Mouse (Mus musculus) limb, embryonic 11.5 days (tissue): ENCODE measurements around the gene Rgs6. TPM values are rescaled to one million over a fixed set of nuclear protein-coding genes. Genes with fewer than 3 reads are reported as not detected.

ENCODE experiments used
- ATAC-seq: fragments of 200-750 bp; cut with Nextera tagmentation; 2 replicates; pipeline ENCODE4 v1.8.0; 2017; ENCODE audit warnings: low read depth; ENCODE audit not compliant: insufficient number of reproducible peaks, low FRiP score, low TSS enrichment
- DNase-seq: peaks from one replicate; pipeline ENCODE4 v3.0.0-alpha.2; 2015; ENCODE audit warnings: low spot score
- H3K27ac ChIP-seq: fragments of 300-500 bp; sonication (generic); replicated peaks from 2 replicates; pipeline ENCODE4 v1.5.1; 2014; ENCODE audit warnings: low read depth, mild to moderate bottlenecking, low read length
- H3K27me3 ChIP-seq: fragments of 300-500 bp; sonication (generic); 2 replicates; pipeline ENCODE4 v1.6.1; 2014; ENCODE audit warnings: mild to moderate bottlenecking, low read length, mixed read lengths; ENCODE audit not compliant: control insufficient read depth, insufficient read depth
- H3K36me3 ChIP-seq: fragments of 300-500 bp; sonication (generic); 2 replicates; pipeline ENCODE4 v1.6.1; 2014; ENCODE audit warnings: mild to moderate bottlenecking, low read length, moderate library complexity, mixed read lengths; ENCODE audit not compliant: control insufficient read depth, insufficient read depth
- H3K4me1 ChIP-seq: fragments of 300-500 bp; sonication (generic); 2 replicates; pipeline ENCODE4 v1.6.1; 2014; ENCODE audit warnings: low read length, mixed read lengths; ENCODE audit not compliant: control insufficient read depth, insufficient read depth
- H3K4me2 ChIP-seq: fragments of 300-500 bp; sonication (generic); 2 replicates; pipeline ENCODE4 v1.6.1; 2014; ENCODE audit warnings: low read depth, mild to moderate bottlenecking, moderate library complexity; ENCODE audit not compliant: severe bottlenecking
- H3K4me3 ChIP-seq: fragments of 300-500 bp; sonication (generic); 2 replicates; pipeline ENCODE4 v1.5.1; 2014; ENCODE audit warnings: low read depth, low read length
- H3K9ac ChIP-seq: fragments of 300-500 bp; sonication (generic); 2 replicates; pipeline ENCODE4 v1.6.1; 2014; ENCODE audit warnings: mild to moderate bottlenecking, low read length
- H3K9me3 ChIP-seq: fragments of 300-500 bp; sonication (generic); 2 replicates; pipeline ENCODE4 v1.6.1; 2016; ENCODE audit warnings: low read length; ENCODE audit not compliant: control insufficient read depth
- WGBS: fragments of 180-500 bp; shearing (Covaris S2); extraction: QIAGEN DNeasy Blood & Tissue Kit; methylation state at CpG from one replicate; pipeline ENCODE4 v1.1.7; 2014; 5-methylcytosine and 5-hydroxymethylcytosine counted together
- polyA plus RNA-seq: library from polyadenylated mRNA; unstranded; fragments of >200 nt; fragmentation: Nextera tagmentation; extraction: Ambion mirVana; gene quantifications from 2 replicates; pipeline ENCODE4 v1.2.1, GENCODE M21; 2014

Gene Rgs6
- polyA plus RNA-seq, 1 experiment from 2014 or later = 0.25 TPM

- Histone ChIP-seq H3K9me3 (no peaks in the 10 kb centered on the region), H3K27me3 (no peaks in the 10 kb centered on the region), H3K4me3 (no peak overlapping the region), H3K4me1 (no peaks in the 10 kb centered on the region), H3K27ac (no peak overlapping the region), H3K36me3 (no peaks in the 10 kb centered on the region), H3K4me2 (no peak overlapping the region), H3K9ac (no peak overlapping the region)
- ATAC-seq (no peak), DNase-seq (no peak)
- 75% methylated on average over 4 of the region's 4 CpGs for WGBS
Observed at GRCm38 (mm10) chr12:83160700-83161099, 572.6 kb downstream of the Rgs6 start.

- Histone ChIP-seq H3K36me3 (no peaks in the 10 kb centered on the region), H3K9ac (no peak overlapping the region), H3K27ac (no peak overlapping the region), H3K4me2 (no peak overlapping the region), H3K27me3 (no peaks in the 10 kb centered on the region), H3K9me3 (no peaks in the 10 kb centered on the region), H3K4me3 (no peak overlapping the region), H3K4me1 (no peaks in the 10 kb centered on the region)
- 68% methylated on average over 5 of the region's 5 CpGs for WGBS
- ATAC-seq (no peak), DNase-seq (no peak)
Observed at GRCm38 (mm10) chr12:83163721-83164120, 575.6 kb downstream of the Rgs6 start.

- no peak overlapping the region for H3K4me2 ChIP-seq
- 88% methylated on average over 1 of the region's 1 CpGs for WGBS
- ATAC-seq = no peak
Observed at GRCm38 (mm10) chr12:83165058-83165457, 577.0 kb downstream of the Rgs6 start.

DNA sequence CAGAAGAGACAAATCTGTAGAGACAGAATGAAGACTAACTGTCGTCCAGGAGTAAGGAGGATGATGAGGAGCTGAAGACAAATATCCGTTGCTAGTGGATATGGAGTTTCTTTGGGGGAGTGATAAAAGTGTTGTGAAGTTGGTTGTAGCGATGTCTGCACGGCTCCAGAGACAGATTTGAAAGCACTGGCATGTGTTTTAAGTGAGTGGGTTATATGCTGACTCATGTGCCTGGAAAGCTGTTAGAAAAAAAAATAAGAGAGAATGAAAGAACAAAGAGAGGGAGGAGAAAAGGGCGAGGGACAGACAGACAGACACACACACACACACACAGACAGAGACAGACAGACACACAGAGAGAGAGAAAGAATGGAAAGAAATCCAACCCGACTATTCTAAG, 580.2 kb downstream of the Rgs6 start:
- DNase-seq = no peak
- Histone ChIP-seq H3K27ac (no peak overlapping the region), H3K27me3 (no peaks in the 10 kb centered on the region), H3K4me2 (no peak overlapping the region), H3K9ac (no peak overlapping the region), H3K9me3 (no peaks in the 10 kb centered on the region), H3K36me3 (no peaks in the 10 kb centered on the region), H3K4me1 (no peaks in the 10 kb centered on the region), H3K4me3 (no peak overlapping the region)
- no peak for ATAC-seq
- 86% methylated on average over 6 of the region's 6 CpGs for WGBS

More at GRCm38 (mm10) chr12:83165058-83165457, 577.0 kb downstream of the Rgs6 start:
- Histone ChIP-seq H3K27me3 (no peaks in the 10 kb centered on the region), H3K4me1 (no peaks in the 10 kb centered on the region), H3K4me3 (no peak overlapping the region), H3K9ac (no peak overlapping the region), H3K9me3 (no peaks in the 10 kb centered on the region), H3K36me3 (no peaks in the 10 kb centered on the region), H3K27ac (no peak overlapping the region)
- DNase-seq = no peak

DNA sequence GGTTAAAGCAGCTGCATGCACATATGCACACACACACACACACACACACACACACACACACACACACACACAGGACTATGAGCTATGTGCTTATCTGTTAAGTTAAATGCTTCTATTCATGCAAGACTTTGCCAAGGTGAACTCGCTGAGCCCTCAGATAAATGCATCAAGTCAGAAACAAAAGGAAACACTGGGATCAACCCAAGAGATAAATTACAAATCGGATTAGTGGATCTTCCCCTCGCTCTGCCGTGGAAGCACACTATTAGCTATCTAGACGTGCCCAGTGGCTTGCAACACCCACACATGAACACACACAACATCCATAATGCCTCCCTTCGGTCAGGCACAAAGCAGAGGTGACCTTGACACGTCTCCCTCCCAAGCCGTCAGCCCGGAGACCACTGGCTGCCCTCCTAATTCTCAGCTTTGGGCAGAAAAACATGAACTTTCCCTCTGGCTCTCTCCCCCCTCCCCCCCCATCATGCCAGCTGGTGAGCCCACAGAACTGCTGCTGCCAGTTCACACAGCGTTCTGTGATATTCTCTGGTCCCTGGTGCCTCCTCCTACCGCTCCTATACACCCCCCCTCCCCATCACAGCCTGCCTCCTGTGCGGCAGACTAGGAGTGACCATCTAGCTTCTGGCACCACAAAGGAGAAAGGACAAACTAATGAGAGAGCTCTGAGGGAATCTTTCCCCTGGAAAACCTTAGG, 581.6 kb downstream of the Rgs6 start:
- no peak overlapping the region for H3K4me2 ChIP-seq
- H3K4me3 ChIP-seq = no peak overlapping the region
- H3K27ac ChIP-seq = no peak overlapping the region
- H3K4me1 ChIP-seq = no peaks in the 10 kb centered on the region
- no peaks in the 10 kb centered on the region for H3K36me3 ChIP-seq
- H3K9ac ChIP-seq = no peak overlapping the region
- ATAC-seq (no peak), DNase-seq (no peak)
- 74% methylated on average over 12 of the region's 12 CpGs for WGBS
- no peaks in the 10 kb centered on the region for H3K27me3 ChIP-seq
- no peaks in the 10 kb centered on the region for H3K9me3 ChIP-seq

GRCm38 (mm10) chr12:83178770-83179169, 590.7 kb downstream of the Rgs6 start:
- no peaks in the 10 kb centered on the region for H3K36me3 ChIP-seq
- H3K27me3 ChIP-seq = no peaks in the 10 kb centered on the region
- H3K4me2 ChIP-seq = no peak overlapping the region
- no peak overlapping the region for H3K27ac ChIP-seq
- H3K4me1 ChIP-seq = no peaks in the 10 kb centered on the region
- no peak overlapping the region for H3K9ac ChIP-seq
- no peaks in the 10 kb centered on the region for H3K9me3 ChIP-seq
- WGBS = 57% methylated on average over 2 of the region's 2 CpGs
- no peak for ATAC-seq
- no peak overlapping the region for H3K4me3 ChIP-seq
- DNase-seq = no peak

- 78% methylated on average over 1 of the region's 1 CpGs for WGBS
- no peaks in the 10 kb centered on the region for H3K9me3 ChIP-seq
- H3K4me2 ChIP-seq = no peak overlapping the region
- no peaks in the 10 kb centered on the region for H3K36me3 ChIP-seq
- H3K4me3 ChIP-seq = no peak overlapping the region
- H3K27me3 ChIP-seq = no peaks in the 10 kb centered on the region
- DNase-seq (no peak), ATAC-seq (no peak)
- no peaks in the 10 kb centered on the region for H3K4me1 ChIP-seq
- H3K9ac ChIP-seq = no peak overlapping the region
- no peak overlapping the region for H3K27ac ChIP-seq
Observed at GRCm38 (mm10) chr12:83179860-83180259, 591.8 kb downstream of the Rgs6 start.

GRCm38 (mm10) chr12:83180561-83180960, 592.5 kb downstream of the Rgs6 start:
- no peak overlapping the region for H3K4me2 ChIP-seq
- no peak overlapping the region for H3K4me3 ChIP-seq

GRCm38 (mm10) chr12:83201674-83202073, 613.6 kb downstream of the Rgs6 start:
- no peak overlapping the region for H3K27ac ChIP-seq
- H3K9me3 ChIP-seq = no peaks in the 10 kb centered on the region
- no peak overlapping the region for H3K4me2 ChIP-seq
- H3K4me1 ChIP-seq = peaks cover 8% of the 10 kb centered on the region
- ATAC-seq (no peak), DNase-seq (no peak)
- no peak overlapping the region; the same call in 1 of the 2 replicates for H3K9ac ChIP-seq
- H3K36me3 ChIP-seq = no peaks in the 10 kb centered on the region
- no peak overlapping the region for H3K4me3 ChIP-seq
- 28% methylated on average over 3 of the region's 3 CpGs for WGBS
- H3K27me3 ChIP-seq = no peaks in the 10 kb centered on the region

More at GRCm38 (mm10) chr12:83180561-83180960, 592.5 kb downstream of the Rgs6 start:
- DNase-seq (no peak), ATAC-seq (no peak)
- H3K9ac ChIP-seq = no peak overlapping the region
- H3K27me3 ChIP-seq = no peaks in the 10 kb centered on the region
- H3K4me1 ChIP-seq = no peaks in the 10 kb centered on the region
- no peak overlapping the region for H3K27ac ChIP-seq
- 68% methylated on average over 6 of the region's 6 CpGs for WGBS
- no peaks in the 10 kb centered on the region for H3K36me3 ChIP-seq
- H3K9me3 ChIP-seq = no peaks in the 10 kb centered on the region
